Mouse (Mus musculus) small intestine, adult 2 months (tissue): ENCODE measurements around the gene Mtcl1.

ENCODE experiments used
- CTCF ChIP-seq: fragments of 200-500 bp; IDR thresholded peaks from 2 replicates; pipeline ENCODE4 v1.5.1; 2012; ENCODE audit warnings: low read depth, mild to moderate bottlenecking, control low read depth, inconsistent platforms, low read length, moderate library complexity, mixed read lengths; ENCODE audit not compliant: insufficient replicate concordance, insufficient read length; ENCODE audit errors: extremely low read depth
- POLR2A ChIP-seq: fragments of 200-500 bp; IDR thresholded peaks from 2 replicates; pipeline ENCODE4 v1.6.1; 2012; ENCODE audit warnings: low read depth, mild to moderate bottlenecking, control low read depth, inconsistent platforms, low read length, moderate library complexity

GRCm38 (mm10) chr17:66365293-66365642, 84.3 kb downstream of the Mtcl1 start:
- TF ChIP-seq POLR2A (no peak), CTCF (no peak)
